Mouse (Mus musculus): ENCODE data around the gene Fcrl5.

Gene Fcrl5

GRCm38 (mm10) chr3:87501151-87501550 lies 65.6 kb downstream of the Fcrl5 start:
- DNase-seq: no peak

DNA sequence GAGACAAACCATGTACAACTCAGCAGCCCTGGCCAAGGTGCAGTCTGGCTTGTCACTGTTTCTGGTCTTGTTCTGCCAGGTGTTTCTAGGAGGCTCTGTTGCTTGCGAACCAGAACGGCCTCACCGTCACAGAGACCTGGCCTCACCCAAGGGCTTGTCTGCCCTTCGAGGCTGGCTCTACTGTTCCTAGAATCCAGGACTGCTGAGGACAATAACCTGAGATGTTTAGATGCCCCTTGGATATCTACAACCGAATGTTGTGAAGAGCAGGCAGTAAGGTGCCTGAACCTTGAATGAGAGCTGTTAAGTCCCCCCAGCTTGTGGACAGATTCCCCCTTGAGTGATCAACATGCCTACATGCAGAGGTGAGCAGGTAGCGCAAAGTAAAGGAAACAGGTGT lies 67.2 kb downstream of the Fcrl5 start:
- no peak for DNase-seq

DNA sequence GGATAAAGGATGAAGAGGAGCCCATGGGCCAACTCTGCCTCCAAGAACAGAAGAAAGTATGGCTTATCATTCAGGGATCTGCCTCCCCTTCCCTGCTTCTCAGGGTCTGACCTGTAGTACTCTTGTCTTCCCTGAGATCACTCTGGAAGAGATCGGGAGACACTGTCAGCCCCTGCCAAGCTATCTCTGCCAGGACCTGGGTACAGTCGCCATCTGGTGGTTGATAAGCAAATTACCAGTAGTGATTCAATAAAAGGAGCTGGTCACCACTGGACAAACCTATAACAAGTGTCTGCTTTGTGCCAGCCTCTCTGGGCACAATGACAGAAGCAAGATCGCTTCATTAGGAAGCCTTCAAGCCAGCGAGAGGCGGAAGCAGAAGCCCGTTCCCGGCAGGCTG lies 68.8 kb downstream of the Fcrl5 start:
- no peak for DNase-seq

DNA sequence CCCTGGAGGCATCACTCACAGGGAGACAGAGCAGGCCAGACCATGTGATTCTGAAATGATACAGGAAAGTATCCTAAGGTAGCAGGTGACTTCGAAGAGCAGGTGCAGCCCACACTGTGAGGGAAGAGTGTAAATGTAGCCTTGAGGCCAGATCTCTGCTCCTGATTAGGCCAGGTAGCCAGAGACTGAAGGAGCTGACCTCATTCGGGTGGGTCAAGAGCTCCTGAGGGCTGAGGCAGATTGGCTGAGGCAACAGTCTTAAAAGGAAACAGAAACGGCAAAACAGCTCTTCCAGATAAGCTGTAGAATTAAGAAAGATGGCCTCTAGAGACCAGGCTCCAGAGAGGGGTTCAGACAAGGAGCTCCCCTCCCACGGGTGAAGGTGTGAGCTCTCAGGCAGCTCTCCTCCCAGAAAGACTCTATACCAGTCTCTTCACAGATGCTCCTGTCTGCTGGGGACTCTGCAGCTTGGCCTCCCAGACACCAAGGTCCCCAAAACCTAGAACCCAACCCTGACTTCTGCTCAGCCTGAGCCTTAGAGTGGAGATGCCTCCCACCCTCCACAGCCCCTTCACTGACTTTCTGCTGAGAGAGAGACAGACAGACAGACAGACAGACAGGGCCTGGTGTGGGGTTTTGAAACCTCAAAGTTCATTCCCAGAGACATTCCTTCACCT lies 69.3 kb downstream of the Fcrl5 start:
- no peak for DNase-seq

- no peak for DNase-seq
These were observed 71.2 kb downstream of the Fcrl5 start for GRCm38 (mm10) chr3:87506456-87507416.

- peak; percentile 84 to 94 for DNase-seq
These were observed 72.8 kb downstream of the Fcrl5 start for GRCm38 (mm10) chr3:87508205-87508901.

GRCm38 (mm10) chr3:87509061-87509460 lies 73.5 kb downstream of the Fcrl5 start:
- DNase-seq: peak; percentile 84 to 85

DNA sequence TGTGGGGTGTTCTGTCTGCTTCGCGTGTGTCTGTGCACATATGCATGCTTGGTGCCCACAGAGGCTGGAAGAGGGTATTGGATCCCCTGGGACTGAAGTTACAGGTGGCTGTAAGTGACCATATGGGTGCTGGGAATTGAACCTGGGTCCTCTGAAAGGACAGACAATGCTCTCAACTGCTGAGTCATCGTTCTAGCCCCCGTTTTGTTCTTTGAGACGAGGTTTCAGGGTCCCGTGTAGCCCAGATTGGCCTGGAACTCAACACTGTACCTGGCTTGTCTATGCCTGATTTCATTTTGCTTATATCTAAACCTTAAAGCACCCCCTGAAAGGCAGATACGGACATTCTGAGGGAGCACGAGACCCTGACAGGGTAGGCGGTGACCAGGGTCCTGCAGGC lies 75.3 kb downstream of the Fcrl5 start:
- DNase-seq: no peak

DNA sequence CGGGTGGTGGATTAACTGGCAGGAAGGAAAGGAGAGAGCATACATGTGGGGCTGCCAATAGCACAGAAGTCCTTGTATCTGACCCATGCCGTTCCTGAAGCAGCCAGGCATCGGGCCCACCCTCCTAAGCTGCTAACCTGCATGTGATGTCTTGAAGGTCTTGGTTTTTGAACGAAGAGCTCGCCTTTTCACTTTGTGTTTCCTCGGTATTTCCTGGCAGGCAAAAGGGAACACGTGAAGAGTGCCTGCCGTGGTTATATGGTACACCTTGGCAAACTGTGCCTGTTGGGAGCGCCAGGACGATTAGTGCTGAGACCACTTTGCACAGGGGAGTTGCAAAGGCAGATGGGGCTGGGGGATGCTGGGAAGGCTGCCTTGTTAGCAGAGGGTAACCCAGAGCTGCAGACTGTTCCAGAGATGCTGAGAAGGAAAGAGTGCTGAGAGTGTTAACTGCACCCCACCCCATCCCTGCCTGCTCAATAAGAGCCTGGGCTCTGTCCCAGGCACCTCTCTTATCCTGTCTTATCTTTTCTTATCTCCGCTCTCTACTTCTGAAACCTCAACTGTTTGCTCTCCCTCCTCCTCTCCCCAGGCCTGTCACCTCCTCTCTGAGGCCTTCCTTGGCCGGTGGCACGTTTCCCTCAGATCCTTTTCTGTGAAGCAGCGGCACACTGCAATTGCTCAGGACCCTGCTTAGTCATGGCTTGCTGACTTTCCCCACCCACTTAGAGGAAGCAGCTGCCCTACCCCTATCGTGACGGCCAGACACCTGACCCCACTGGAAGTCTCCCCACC lies 76.6 kb downstream of the Fcrl5 start:
- DNase-seq: no peak

GRCm38 (mm10) chr3:87515567-87516081 lies 80.1 kb downstream of the Fcrl5 start:
- DNase-seq: peak; percentile 65 to 77

DNA sequence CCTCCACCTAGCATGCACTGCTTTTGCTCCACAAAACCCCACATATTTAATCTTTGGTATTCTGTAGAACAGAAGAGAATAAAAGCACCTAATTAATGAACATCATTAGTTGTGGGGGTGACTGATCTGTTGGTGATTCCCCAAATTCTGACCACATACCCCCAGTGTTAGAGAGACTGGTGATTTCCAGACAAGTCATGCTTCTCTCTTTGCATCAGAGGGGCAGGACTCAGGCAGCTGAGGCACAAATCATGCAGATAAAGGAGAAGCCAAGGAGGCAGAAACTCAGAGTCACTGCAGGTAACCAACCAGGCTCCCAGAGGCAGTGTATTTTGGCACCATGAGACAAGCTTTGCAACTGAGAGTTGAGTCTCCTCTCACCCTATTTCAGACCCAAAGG lies 82.9 kb downstream of the Fcrl5 start:
- no peak for DNase-seq

DNA sequence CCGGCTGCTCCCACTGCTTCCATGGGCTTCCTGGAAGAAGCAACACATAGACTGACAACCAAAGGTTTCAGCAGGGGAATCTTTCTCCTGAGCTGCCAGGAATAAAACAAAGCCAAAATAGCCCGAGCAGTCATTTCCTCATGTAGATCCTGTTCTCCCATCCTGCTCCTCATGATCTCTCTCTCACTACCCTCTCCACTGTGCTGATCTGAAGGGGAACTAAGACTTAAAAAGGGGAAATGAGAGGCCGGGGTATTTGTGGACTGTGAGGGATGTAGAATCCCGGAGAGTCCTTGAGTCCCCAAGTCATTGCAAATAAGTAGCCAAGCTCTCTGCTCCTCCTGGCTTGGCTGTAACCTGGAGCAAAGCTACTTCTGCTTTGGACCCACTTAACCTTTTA lies 85.6 kb downstream of the Fcrl5 start:
- no peak for DNase-seq

DNA sequence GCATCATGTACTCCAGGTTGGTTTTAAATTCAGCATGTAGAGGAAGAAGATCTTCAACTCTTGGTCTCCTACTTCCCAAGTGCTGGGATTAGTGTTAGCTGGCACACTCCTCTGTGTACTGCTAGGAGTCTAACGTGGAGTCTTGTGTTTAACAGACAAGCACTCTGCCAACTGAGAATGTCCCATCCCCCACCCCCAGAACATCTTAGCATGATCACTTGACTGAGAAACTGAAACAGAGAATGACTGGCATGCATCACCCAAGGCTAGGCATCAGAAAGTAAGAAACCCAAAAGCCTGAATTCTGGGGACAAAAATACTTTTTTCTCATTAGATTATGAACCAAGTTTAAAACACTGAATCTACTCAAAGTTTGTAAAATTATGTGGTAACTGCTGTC lies 86.3 kb downstream of the Fcrl5 start:
- no peak for DNase-seq

GRCm38 (mm10) chr3:87523701-87524100 lies 88.1 kb downstream of the Fcrl5 start:
- DNase-seq: no peak

GRCm38 (mm10) chr3:87525043-87525836 lies 89.7 kb downstream of the Fcrl5 start, which contains the start of gene Etv3:
Etv3 (plus strand) TSS chr3:87525407.
- peak; percentile 82 to 86 for DNase-seq

GRCm38 (mm10) chr3:87525837-87526570 lies 90.4 kb downstream of the Fcrl5 start:
- peak; percentile 11 to 23 for DNase-seq

GRCm38 (mm10) chr3:87527139-87527538 lies 91.6 kb downstream of the Fcrl5 start:
- no peak for DNase-seq

DNA sequence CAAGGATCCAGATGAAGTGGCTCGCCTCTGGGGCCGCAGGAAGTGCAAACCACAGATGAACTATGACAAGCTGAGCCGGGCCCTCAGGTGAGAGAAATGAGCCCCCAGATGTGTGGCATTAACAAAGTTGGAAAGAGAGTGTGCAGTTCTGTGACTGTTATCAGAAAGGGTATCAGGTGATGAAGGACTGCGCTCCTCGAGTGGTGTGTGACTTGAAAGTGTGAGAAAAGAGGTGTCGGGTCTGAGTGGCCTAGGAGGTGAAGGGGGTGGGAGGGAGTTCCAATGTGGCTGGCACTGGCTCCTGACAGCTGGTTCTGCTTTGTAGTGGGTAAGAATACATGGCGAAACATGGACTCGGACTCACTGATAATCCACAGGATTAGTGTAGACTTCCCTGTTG lies 92.4 kb downstream of the Fcrl5 start:
- no peak for DNase-seq

- DNase-seq: no peak
These were observed 93.3 kb downstream of the Fcrl5 start for GRCm38 (mm10) chr3:87528841-87529240.

DNA sequence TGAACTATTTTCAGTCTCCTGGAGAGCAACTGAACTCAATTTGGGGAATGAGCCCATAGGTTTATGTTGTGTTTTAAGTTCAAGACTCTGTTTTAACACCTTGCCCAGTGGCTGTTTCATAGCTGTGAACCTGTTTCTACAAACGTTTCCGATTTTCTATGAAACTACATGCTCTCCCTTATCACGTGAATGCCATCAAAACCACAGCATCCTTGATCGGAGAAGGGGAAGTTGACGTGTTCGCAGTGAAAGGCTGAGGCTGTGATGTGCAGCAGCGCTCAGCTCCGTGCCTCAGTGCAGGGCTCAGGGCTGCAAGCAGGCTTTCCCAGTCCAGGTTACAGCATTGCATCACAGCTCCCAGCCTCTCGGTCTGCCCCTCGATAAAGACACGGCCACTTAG lies 94.0 kb downstream of the Fcrl5 start:
- DNase-seq: no peak

- no peak for DNase-seq
These were observed 94.7 kb downstream of the Fcrl5 start for GRCm38 (mm10) chr3:87530234-87530633.
